Mouse (Mus musculus) G1E (cell line): ENCODE data around the gene Rpp38. TPM values are rescaled to one million over a fixed set of nuclear protein-coding genes. Genes with fewer than 3 reads are reported as not detected.

Source experiments
- ATAC-seq: 2 replicates; pipeline ENCODE4 v1.8.0; 2016; ENCODE audit warnings: mild to moderate bottlenecking; ENCODE audit not compliant: insufficient number of reproducible peaks, poor library complexity, low FRiP score, severe bottlenecking; ENCODE audit errors: extremely low read depth
- DNase-seq: peaks from one replicate; pipeline ENCODE4 v3.0.0; 2012; ENCODE audit warnings: low spot score
- H3K27me3 ChIP-seq: 2 replicates; pipeline ENCODE4 v1.6.1; 2012; ENCODE audit warnings: mild to moderate bottlenecking, low read length, inconsistent platforms; ENCODE audit not compliant: insufficient read depth
- H3K36me3 ChIP-seq: replicated peaks from 2 replicates; pipeline ENCODE3; 2012; ENCODE audit warnings: mild to moderate bottlenecking, inconsistent platforms
- H3K4me1 ChIP-seq: 2 replicates; pipeline ENCODE4 v1.6.1; 2012; ENCODE audit warnings: low read depth, low read length, inconsistent platforms, mixed read lengths; ENCODE audit not compliant: insufficient read depth
- H3K4me3 ChIP-seq: 2 replicates; pipeline ENCODE4 v1.5.1; 2012; ENCODE audit warnings: low read depth, mild to moderate bottlenecking, inconsistent platforms, low read length, moderate library complexity, mixed read lengths
- H3K9me3 ChIP-seq: replicated peaks from 2 replicates; pipeline ENCODE4 v1.6.1; 2012; ENCODE audit warnings: inconsistent platforms
- CTCF ChIP-seq: IDR thresholded peaks from 2 replicates; pipeline ENCODE4 v1.5.1; 2012; ENCODE audit warnings: low read depth, low read length, inconsistent platforms, mixed read lengths
- GATA1 ChIP-seq: IDR thresholded peaks from 2 replicates; pipeline ENCODE4 v1.6.1; 2012; ENCODE audit warnings: borderline replicate concordance, low read length, inconsistent platforms, mixed read lengths
- GATA2 ChIP-seq: IDR thresholded peaks from 2 replicates; pipeline ENCODE4 v1.6.1; 2012; ENCODE audit warnings: low read depth, low read length, inconsistent platforms, borderline replicate concordance
- POLR2AphosphoS5 ChIP-seq: IDR thresholded peaks from 2 replicates; pipeline ENCODE4 v1.6.1; 2012; ENCODE audit warnings: low read depth, low read length, inconsistent platforms; ENCODE audit not compliant: insufficient replicate concordance
- TAL1 ChIP-seq: conservative IDR thresholded peaks from 2 replicates; pipeline ENCODE4 v1.6.1; 2012; ENCODE audit warnings: low read depth, low read length, inconsistent platforms, mixed read lengths
- polyA plus RNA-seq: library from polyadenylated mRNA; stranded (reverse); fragments of >175 nt; gene quantifications from 2 replicates; pipeline ENCODE4 v1.2.3, GENCODE M21; 2012
- total RNA-seq, 2 experiments: library from RNA; stranded (forward) in 1 of 2; stranded (reverse) in 1 of 2; fragments of 200-1000 nt in 1 of 2; fragments of >200 nt in 1 of 2; fragmentation: Nextera tagmentation in 1 of 2; gene quantifications; 2 replicates each; pipeline ENCODE4 v1.2.3; 2014 to 2017

The Rpp38 gene
- total and polyA plus RNA-seq, 3 experiments = 2.6 to 50.0 (median 22.9) TPM

DNA sequence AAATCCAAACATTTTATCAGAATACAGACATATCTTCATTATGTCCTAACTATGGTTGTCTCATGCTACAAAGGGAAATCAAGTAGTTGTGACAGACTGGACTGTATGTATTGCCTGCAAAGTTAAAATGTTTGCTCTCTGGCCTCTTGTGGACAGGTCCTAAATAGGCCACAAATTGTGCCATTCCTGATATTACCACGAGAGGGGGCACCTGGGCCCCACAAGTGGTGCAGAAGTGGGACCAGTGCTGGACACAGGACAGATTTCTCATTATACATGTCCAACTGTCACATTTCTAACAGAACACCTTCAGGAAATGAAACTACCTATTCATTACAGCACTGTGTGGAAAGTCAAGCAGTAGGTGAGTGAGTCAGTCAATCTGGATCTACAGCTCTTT lies 5.1 kb downstream of the Rpp38 start:
- H3K4me3 ChIP-seq = no peak overlapping the region
- ATAC-seq (peak; percentile 50), DNase-seq (no peak)
- no peaks in the 10 kb centered on the region for H3K9me3 ChIP-seq
- peaks cover 76% of the 10 kb centered on the region for H3K36me3 ChIP-seq
- peak; percentile 81 for TF ChIP-seq CTCF
- TF ChIP-seq GATA1 = no peak
- H3K27me3 ChIP-seq = no peaks in the 10 kb centered on the region
- peaks cover 15% of the 10 kb centered on the region for H3K4me1 ChIP-seq

DNA sequence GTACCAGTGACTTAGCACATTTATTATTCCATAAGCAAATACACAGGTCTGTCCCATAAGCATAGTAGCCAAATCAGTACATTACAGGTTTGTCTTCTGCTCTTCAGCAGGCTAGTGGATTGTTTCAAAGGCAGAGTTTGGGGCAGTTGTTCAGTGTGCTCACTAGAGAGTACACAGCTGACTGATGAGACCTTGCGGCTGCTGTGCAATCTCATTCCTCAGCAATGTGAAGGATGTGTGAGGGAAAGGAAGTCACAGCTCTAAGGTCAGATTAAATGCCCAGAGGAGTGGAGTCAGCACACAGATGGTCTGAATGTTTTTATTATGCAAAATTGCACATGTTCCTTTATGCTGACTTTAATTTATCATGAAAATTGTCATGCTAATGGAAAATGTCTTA lies 5.9 kb downstream of the Rpp38 start:
- no peak overlapping the region for H3K4me3 ChIP-seq
- TF ChIP-seq CTCF (no peak), TAL1 (no peak), GATA2 (no peak), POLR2AphosphoS5 (no peak), GATA1 (no peak)
- no peaks in the 10 kb centered on the region for H3K9me3 ChIP-seq
- H3K4me1 ChIP-seq = peaks cover 15% of the 10 kb centered on the region
- DNase-seq = no peak
- H3K27me3 ChIP-seq = no peaks in the 10 kb centered on the region
- no peak for ATAC-seq
- H3K36me3 ChIP-seq = peaks cover 80% of the 10 kb centered on the region

DNA sequence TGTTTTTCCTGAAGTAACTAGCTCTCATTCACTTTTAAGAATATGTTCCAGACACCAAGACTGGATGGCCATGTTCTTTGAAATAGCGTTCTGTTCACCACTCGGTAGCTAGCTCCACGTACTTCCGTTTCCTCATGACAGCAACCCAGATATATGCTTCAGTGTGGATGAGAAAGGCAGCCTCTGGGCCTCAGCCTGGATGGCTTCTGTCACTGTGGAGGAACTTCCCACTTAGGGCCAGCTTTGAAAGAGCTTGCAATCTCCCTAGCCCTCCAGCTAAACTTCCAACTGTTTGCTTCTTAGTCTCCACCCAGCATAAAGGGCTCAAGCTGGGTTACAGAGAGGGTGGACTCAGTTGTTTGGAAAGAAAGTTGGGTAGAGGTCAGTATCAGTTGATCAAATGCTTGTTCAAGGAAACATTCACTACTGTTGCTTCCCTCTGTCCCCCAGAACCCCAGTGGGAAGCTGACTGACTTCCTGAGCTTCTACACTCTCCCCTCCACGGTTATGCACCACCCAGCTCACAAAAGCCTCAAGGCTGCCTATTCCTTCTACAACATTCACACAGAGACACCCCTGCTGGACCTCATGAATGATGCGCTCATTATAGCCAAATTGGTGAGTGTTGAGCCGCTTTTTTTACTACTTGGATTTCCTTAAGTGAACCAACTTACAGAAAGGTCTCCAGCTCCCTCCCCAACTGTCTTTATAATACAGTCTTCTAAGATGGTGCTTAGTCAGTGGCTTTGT lies 7.9 kb downstream of the Rpp38 start:
- TF ChIP-seq TAL1 (no peak), GATA2 (no peak), CTCF (no peak), GATA1 (no peak), POLR2AphosphoS5 (no peak)
- DNase-seq (no peak), ATAC-seq (no peak)
- peaks cover 82% of the 10 kb centered on the region for H3K36me3 ChIP-seq
- no peaks in the 10 kb centered on the region for H3K27me3 ChIP-seq
- no peaks in the 10 kb centered on the region for H3K9me3 ChIP-seq
- H3K4me1 ChIP-seq = peaks cover 3% of the 10 kb centered on the region; the same call in 1 of the 2 replicates
- no peak overlapping the region for H3K4me3 ChIP-seq

DNA sequence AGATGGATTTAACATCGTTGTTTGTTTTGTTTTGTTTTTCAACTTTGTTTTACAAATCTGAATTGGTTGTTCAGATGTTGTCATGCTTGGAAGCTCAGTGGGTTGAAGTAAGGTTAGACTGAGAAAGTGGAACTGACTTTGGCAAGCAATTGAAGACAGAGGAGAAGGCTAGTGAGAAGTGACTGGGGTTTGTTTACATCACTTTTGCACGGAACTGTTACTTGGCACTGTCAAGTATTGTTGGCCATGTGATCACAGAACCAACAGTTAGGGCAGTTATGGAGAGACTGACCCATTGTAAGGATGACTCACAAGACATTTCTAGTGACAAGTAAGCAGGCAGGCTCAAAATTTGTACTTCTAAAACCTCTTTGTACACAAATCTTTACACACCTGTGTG lies 9.3 kb downstream of the Rpp38 start:
- no peak for TF ChIP-seq TAL1
- TF ChIP-seq CTCF = no peak
- no peak for TF ChIP-seq POLR2AphosphoS5
- no peak for TF ChIP-seq GATA2
- TF ChIP-seq GATA1 = no peak
- ATAC-seq = no peak
- H3K36me3 ChIP-seq = peaks cover 76% of the 10 kb centered on the region

DNA sequence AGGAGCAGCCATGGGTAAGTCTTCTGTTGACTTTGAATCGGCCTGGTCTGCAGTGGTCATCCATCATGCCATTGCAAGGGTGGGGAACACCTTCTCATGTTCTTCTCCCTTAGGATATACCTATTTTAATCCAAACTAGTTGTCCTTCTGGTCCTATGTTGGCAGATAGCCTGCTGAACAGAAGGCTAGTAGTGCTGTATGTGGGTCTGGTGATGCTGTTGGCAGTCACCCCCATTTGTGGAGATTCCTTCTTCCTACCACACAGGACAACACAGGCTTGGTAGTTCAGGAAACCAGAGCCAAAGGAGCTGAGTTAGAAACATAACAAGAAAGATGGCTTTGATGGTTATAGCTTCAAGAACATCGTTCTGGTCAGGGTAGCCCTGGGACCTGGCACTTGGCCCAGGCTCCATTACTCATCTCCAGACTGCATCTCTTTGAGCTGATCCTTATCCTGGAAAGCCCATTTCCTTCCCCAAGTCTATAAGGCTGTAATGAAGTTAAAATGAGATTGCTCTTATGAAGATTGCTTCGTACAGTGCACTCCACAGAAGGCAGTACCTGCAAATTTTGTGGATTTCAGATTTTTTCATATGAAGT lies 26.9 kb downstream of the Rpp38 start:
- DNase-seq = no peak
- H3K4me3 ChIP-seq = no peak overlapping the region
- no peaks in the 10 kb centered on the region for H3K4me1 ChIP-seq
- peaks cover 32% of the 10 kb centered on the region for H3K36me3 ChIP-seq
- no peaks in the 10 kb centered on the region for H3K27me3 ChIP-seq
- ATAC-seq = no peak
- H3K9me3 ChIP-seq = no peaks in the 10 kb centered on the region
- TF ChIP-seq GATA2 (no peak), POLR2AphosphoS5 (no peak), GATA1 (no peak), TAL1 (no peak), CTCF (no peak)

More for the DNA sequence above, 9.3 kb downstream of the Rpp38 start:
- Histone ChIP-seq H3K4me1 (no peaks in the 10 kb centered on the region), H3K27me3 (no peaks in the 10 kb centered on the region), H3K9me3 (no peaks in the 10 kb centered on the region), H3K4me3 (no peak overlapping the region)
- no peak for DNase-seq

DNA sequence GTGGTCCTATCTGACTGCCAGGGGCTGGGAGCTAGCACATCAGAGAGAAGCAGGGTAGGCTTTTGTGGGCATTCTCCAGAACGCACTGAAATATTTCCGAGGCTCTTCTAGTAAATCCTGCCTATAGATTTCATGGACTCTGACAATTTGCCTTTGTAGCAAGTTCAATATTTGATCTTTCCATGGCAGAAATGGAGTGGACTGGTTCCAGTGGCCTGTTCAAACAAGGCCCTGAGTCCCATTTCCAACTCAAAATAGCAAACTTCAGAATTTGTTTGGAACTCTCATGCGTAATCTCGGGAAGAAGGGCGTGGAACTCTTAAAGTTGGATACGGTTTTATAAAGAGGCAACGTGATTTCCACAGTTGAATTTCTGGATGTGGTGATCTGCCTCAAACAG lies 36.6 kb downstream of the Rpp38 start:
- DNase-seq (no peak), ATAC-seq (no peak)
- Histone ChIP-seq H3K27me3 (no peaks in the 10 kb centered on the region), H3K9me3 (no peaks in the 10 kb centered on the region), H3K4me1 (peaks cover 3% of the 10 kb centered on the region; the same call in 1 of the 2 replicates), H3K4me3 (no peak overlapping the region), H3K36me3 (peaks cover 5% of the 10 kb centered on the region)
- TF ChIP-seq CTCF (no peak), TAL1 (no peak), GATA2 (no peak), POLR2AphosphoS5 (no peak), GATA1 (no peak)
